Mouse (Mus musculus) limb, embryonic 11.5 days (tissue): ENCODE results near the gene Nmrk2. TPM values are rescaled to one million over a fixed set of nuclear protein-coding genes. Genes with fewer than 3 reads are reported as not detected.
"Not testable (repeated sequence)": the region's sequence is repeated elsewhere in the genome, so short reads cannot be mapped to it uniquely, and the experiment has no call there.

Experiments used
- ATAC-seq: fragments of 200-750 bp; cut with Nextera tagmentation; 2 replicates; pipeline ENCODE4 v1.8.0; 2017; ENCODE audit warnings: low read depth; ENCODE audit not compliant: insufficient number of reproducible peaks, low FRiP score, low TSS enrichment
- DNase-seq: peaks from one replicate; pipeline ENCODE4 v3.0.0-alpha.2; 2015; ENCODE audit warnings: low spot score
- H3K27ac ChIP-seq: fragments of 300-500 bp; sonication (generic); replicated peaks from 2 replicates; pipeline ENCODE4 v1.5.1; 2014; ENCODE audit warnings: low read depth, mild to moderate bottlenecking, low read length
- H3K27me3 ChIP-seq: fragments of 300-500 bp; sonication (generic); 2 replicates; pipeline ENCODE4 v1.6.1; 2014; ENCODE audit warnings: mild to moderate bottlenecking, low read length, mixed read lengths; ENCODE audit not compliant: control insufficient read depth, insufficient read depth
- H3K36me3 ChIP-seq: fragments of 300-500 bp; sonication (generic); 2 replicates; pipeline ENCODE4 v1.6.1; 2014; ENCODE audit warnings: mild to moderate bottlenecking, low read length, moderate library complexity, mixed read lengths; ENCODE audit not compliant: control insufficient read depth, insufficient read depth
- H3K4me1 ChIP-seq: fragments of 300-500 bp; sonication (generic); 2 replicates; pipeline ENCODE4 v1.6.1; 2014; ENCODE audit warnings: low read length, mixed read lengths; ENCODE audit not compliant: control insufficient read depth, insufficient read depth
- H3K4me2 ChIP-seq: fragments of 300-500 bp; sonication (generic); 2 replicates; pipeline ENCODE4 v1.6.1; 2014; ENCODE audit warnings: low read depth, mild to moderate bottlenecking, moderate library complexity; ENCODE audit not compliant: severe bottlenecking
- H3K4me3 ChIP-seq: fragments of 300-500 bp; sonication (generic); 2 replicates; pipeline ENCODE4 v1.5.1; 2014; ENCODE audit warnings: low read depth, low read length
- H3K9ac ChIP-seq: fragments of 300-500 bp; sonication (generic); 2 replicates; pipeline ENCODE4 v1.6.1; 2014; ENCODE audit warnings: mild to moderate bottlenecking, low read length
- H3K9me3 ChIP-seq: fragments of 300-500 bp; sonication (generic); 2 replicates; pipeline ENCODE4 v1.6.1; 2016; ENCODE audit warnings: low read length; ENCODE audit not compliant: control insufficient read depth
- WGBS: fragments of 180-500 bp; shearing (Covaris S2); extraction: QIAGEN DNeasy Blood & Tissue Kit; methylation state at CpG from one replicate; pipeline ENCODE4 v1.1.7; 2014; 5-methylcytosine and 5-hydroxymethylcytosine counted together
- polyA plus RNA-seq: library from polyadenylated mRNA; unstranded; fragments of >200 nt; fragmentation: Nextera tagmentation; extraction: Ambion mirVana; gene quantifications from 2 replicates; pipeline ENCODE4 v1.2.1, GENCODE M21; 2014

Nmrk2 gene
- polyA plus RNA-seq, 1 experiment from 2014 or later, result 0.08 TPM

GRCm38 (mm10) chr10:81178927-81179326 lies 22.9 kb downstream of the Nmrk2 start:
- no peak overlapping the region for H3K4me3 ChIP-seq
- H3K4me2 ChIP-seq, result no peak overlapping the region
- H3K36me3 ChIP-seq, result peaks cover 44% of the 10 kb centered on the region

DNA sequence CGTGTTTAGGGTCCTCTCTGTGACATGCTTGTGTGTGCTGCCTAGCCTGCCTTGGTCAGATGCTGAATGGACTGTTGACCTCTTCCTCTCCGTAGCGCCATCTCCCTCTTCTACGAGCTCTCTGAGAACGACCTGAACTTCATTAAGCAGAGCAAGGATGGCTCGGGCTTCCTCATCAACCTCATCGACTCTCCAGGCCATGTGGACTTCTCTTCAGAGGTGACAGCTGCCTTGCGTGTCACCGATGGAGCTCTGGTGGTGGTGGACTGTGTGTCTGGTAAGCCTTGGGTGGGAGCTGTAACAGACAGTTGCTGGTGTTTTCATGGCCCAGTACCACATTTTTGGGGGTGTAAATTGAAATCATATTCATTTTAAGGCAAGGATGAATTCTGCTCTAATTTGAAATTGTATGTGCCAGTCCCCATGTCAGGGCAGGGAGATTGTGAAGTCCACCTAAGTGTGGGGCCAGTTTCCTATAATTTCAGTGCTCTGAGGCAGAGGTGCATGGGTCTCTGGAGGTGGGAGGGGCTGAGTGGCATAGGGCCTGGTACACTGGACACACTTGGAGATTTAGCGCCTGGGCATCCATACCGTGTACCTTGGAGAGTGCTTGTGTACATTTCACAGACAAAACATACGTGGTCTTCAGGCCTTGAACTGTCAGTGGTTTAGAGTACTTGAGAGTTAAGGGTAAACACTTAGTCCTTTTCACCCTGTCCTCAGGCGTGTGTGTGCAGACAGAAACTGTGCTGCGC lies 23.7 kb downstream of the Nmrk2 start:
- H3K27ac ChIP-seq, result no peak overlapping the region
- DNase-seq (no peak), ATAC-seq (no peak)
- H3K36me3 ChIP-seq, result peaks cover 44% of the 10 kb centered on the region
- WGBS, result 74% methylated on average over 14 of the region's 14 CpGs
- no peaks in the 10 kb centered on the region for H3K27me3 ChIP-seq
- H3K4me1 ChIP-seq, result peaks cover 25% of the 10 kb centered on the region
- H3K4me3 ChIP-seq, result peak overlapping the region; percentile 89
- peak overlapping the region; percentile 96 for H3K4me2 ChIP-seq
- H3K9me3 ChIP-seq, result no peaks in the 10 kb centered on the region
- H3K9ac ChIP-seq, result peak overlapping the region; percentile 99

More at GRCm38 (mm10) chr10:81178927-81179326, 22.9 kb downstream of the Nmrk2 start:
- H3K9me3 ChIP-seq, result no peaks in the 10 kb centered on the region
- no peak overlapping the region; the same call in 1 of the 2 replicates for H3K9ac ChIP-seq
- ATAC-seq, result no peak
- no peak for DNase-seq
- 92% methylated on average over 11 of the region's 11 CpGs for WGBS
- no peaks in the 10 kb centered on the region for H3K27me3 ChIP-seq
- H3K27ac ChIP-seq, result no peak overlapping the region
- H3K4me1 ChIP-seq, result peaks cover 25% of the 10 kb centered on the region

DNA sequence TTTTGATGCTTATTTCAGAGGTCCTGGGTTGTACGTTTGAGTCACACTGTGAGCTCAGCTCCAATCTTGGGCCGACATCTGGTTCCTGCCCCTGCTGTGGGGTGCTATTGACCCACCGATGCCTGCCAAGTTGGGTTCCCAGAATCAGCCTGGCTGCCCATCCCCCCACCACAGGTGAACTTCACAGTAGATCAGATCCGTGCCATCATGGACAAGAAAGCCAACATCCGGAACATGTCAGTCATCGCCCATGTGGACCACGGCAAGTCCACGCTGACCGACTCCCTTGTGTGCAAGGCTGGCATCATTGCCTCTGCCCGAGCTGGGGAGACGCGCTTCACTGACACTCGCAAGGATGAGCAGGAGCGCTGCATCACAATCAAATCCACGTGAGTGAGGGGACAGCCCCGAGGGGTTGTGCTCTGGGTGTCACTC lies 24.3 kb downstream of the Nmrk2 start:
- Histone ChIP-seq H3K27me3 (no peaks in the 10 kb centered on the region), H3K4me2 (peak overlapping the region; percentile 96), H3K36me3 (peaks cover 44% of the 10 kb centered on the region), H3K4me1 (peaks cover 25% of the 10 kb centered on the region), H3K4me3 (peak overlapping the region; percentile 89), H3K9ac (peak overlapping the region; percentile 99), H3K27ac (peak overlapping the region; percentile 88; the same call in 1 of the 2 replicates), H3K9me3 (no peaks in the 10 kb centered on the region)
- DNase-seq, result no peak
- no peak for ATAC-seq
- WGBS, result 18% methylated on average over 16 of the region's 16 CpGs

DNA sequence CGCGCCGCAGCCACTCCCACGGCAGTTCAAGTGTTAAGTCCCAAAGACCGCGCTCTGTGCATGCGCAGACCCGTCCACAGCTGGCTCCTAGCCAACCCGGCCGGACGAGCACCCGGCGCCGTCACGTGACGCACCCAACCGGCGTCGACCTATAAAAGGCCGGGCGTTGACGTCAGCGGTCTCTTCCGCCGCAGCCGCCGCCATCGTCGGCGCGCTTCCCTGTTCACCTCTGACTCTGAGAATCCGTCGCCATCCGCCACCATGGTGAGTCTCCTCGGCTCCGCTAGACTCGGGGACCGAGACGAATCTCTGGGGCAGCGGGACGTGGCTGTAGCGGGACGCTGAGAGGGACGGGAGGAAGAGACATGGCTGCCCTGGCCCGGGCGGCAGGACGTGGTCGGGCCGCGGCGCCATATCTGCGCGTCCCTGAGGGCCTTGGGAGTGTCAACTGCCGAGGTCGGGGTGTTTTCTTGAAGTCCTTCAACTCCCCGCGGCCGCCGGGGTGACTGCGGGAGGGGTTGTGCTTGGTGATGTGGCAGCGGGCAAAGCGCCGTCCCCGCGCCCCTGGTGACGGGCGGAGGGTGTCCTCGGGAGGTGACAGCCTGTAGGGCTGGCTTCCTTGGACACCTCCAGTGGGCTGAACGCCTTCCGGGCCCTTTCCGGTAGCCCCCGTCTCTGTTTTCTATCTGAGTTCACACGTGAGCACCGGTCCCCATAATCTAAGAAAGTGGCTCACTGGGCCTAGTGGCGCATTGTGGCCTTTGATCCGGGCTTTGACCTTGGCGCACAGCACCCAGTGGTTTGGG lies 25.2 kb downstream of the Nmrk2 start, which contains the start of gene Eef2:
TSS of gene Eef2 (plus strand) at position 166 of the 806 bp plus-strand sequence.
- Histone ChIP-seq H3K4me2 (peak within 1 kb of the TSS; percentile 96), H3K4me3 (peak within 1 kb of the TSS; percentile 89), H3K4me1 (peaks cover 25% of the 10 kb centered on the region), H3K36me3 (peaks cover 40% of the 10 kb centered on the region), H3K9me3 (no peaks in the 10 kb centered on the region), H3K9ac (peak within 1 kb of the TSS; percentile 99), H3K27ac (peak within 1 kb of the TSS; percentile 88), H3K27me3 (no peaks in the 10 kb centered on the region)
- under 1% methylated on average over 77 of the region's 77 CpGs for WGBS
- ATAC-seq (peak; percentile 77), DNase-seq (peak; percentile 99)

- Histone ChIP-seq H3K27me3 (no peaks in the 10 kb centered on the region), H3K4me2 (peak overlapping the region; percentile 36), H3K27ac (peak overlapping the region; percentile 43; the same call in 1 of the 2 replicates), H3K9me3 (no peaks in the 10 kb centered on the region), H3K4me1 (peaks cover 22% of the 10 kb centered on the region), H3K9ac (no peak overlapping the region; the same call in 1 of the 2 replicates), H3K36me3 (peaks cover 34% of the 10 kb centered on the region), H3K4me3 (peak overlapping the region; percentile 89)
- WGBS, result 8% methylated on average over 13 of the region's 13 CpGs
- DNase-seq, result no peak
- ATAC-seq, result no peak
These were observed 25.9 kb downstream of the Nmrk2 start for GRCm38 (mm10) chr10:81175936-81176465.

DNA sequence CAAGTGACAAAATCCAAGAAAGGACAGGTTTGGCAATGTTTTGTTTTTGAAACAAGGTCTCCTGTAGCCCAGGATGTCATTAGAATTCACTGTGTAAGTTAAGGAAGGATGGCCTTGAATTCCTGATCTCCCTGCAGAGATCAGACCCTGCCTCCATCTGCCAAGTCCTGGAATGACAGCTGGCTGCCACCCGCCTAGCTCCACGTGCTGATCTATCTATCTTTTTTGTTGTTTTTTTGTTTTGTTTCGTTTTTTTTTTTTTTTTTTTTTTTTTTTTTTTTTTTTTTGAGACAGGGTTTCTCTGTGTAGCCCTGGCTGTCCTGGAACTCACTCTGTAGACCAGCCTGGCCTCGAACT lies 26.5 kb downstream of the Nmrk2 start:
- Histone ChIP-seq H3K4me1 (peaks cover 22% of the 10 kb centered on the region), H3K36me3 (peaks cover 27% of the 10 kb centered on the region), H3K27ac (peak overlapping the region; percentile 82; the same call in 1 of the 2 replicates)
- H3K27me3 ChIP-seq, H3K9me3 ChIP-seq, ATAC-seq, H3K4me3 ChIP-seq, DNase-seq, H3K4me2 ChIP-seq, H3K9ac ChIP-seq: not testable (repeated sequence)
- WGBS, result 13% methylated on average over 4 of the region's 4 CpGs

GRCm38 (mm10) chr10:81174617-81175344 lies 27.1 kb downstream of the Nmrk2 start:
- peak; percentile 66; the same call in 1 of the 2 replicates for ATAC-seq
- Histone ChIP-seq H3K27ac (peak overlapping the region; percentile 82), H3K27me3 (no peaks in the 10 kb centered on the region), H3K9me3 (no peaks in the 10 kb centered on the region), H3K4me2 (peak overlapping the region; percentile 52), H3K4me3 (peak overlapping the region; percentile 25), H3K4me1 (peaks cover 22% of the 10 kb centered on the region), H3K36me3 (peaks cover 21% of the 10 kb centered on the region), H3K9ac (peak overlapping the region; percentile 68)
- DNase-seq, result peak; percentile 97
- WGBS, result 4% methylated on average over 29 of the region's 29 CpGs
